Mouse (Mus musculus) heart, adult 9 months (tissue): Measurements from ENCODE around the gene Fadd.

ENCODE experiments used
- DNase-seq, 2 experiments: peaks; one replicate each; pipeline ENCODE4 v3.0.0; 2022; ENCODE audit warnings: low spot score in 2 of 2

Gene Fadd

GRCm38 (mm10) chr7:144531585-144532378 lies 50.5 kb downstream of the Fadd start:
- no peak for DNase-seq

DNA sequence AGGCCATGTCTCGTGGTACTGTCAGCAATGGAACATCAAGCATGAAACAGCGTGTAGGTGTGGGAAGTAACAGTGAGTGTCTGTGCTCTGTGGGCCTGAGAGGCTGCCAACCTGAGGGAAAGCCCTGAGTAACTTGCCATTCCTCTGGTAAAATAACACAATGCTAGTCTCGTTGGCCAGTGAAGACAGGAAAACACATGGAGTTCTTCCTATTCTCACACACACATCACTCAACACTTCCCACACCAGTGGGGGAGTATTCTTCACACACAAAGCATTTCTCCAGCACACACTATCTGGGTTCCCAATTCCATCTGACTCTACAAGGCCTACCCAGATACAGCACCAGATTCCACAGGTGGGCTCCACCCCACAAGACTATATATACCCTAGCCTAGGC lies 52.4 kb downstream of the Fadd start:
- no peak for DNase-seq

DNA sequence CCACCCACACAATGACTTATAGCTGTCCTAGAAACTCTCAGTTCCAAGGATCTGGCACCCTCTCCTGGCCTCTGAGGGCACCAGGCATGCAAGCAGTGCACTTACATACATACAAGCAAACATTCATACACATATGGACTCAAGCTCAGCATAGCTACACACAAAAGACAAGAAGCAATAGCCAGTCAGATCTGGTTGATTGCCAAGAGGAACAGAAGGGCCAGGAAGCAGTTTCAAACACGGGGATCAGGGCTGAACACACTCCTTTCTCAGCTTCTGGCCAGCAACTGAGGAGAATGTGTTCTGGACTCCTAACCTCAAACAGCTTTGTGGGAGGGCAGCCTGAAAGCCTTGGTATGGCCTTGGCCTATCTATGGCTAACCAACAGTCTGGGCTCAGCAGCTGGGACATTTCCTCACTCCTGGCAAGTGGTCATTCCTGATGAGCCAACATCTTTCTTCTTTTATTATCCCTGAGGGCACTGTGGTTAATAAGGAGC lies 54.5 kb downstream of the Fadd start:
- peak in 1 of 2 experiments; percentile 37 for DNase-seq
